Mouse (Mus musculus): ENCODE results near the gene Tnik. TPM values are rescaled to one million over a fixed set of nuclear protein-coding genes. Genes with fewer than 3 reads are reported as not detected.
A peak's percentile ranks its signal among the peaks of the same experiment; 100 is the strongest.

Gene Tnik
- polyA plus RNA-seq, 1 experiment from 2014 or later, result 111 TPM

DNA sequence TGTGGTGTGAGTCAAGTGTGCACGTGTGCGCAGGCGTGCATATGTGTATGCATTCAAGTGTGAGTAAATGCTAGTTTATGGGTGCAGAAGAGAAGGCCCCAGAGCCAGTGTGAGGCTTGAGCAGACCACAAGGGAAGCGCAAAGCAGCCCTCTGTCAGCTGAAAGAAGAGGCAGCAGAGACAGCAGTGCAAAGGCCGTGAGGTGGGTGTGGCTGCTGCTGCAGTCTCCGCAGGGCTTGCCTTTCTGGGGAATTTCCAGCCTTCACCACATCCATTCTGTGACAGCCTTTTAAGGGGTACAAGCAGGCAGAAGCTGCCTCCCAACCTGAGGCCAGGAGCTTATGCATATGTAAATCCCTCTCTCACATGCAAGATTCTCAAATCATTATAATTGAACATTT lies 139.2 kb downstream of the Tnik start:
- no peaks in the 10 kb centered on the region for H3K36me3 ChIP-seq (ENCODE audit: control insufficient read depth, insufficient read depth)
- no peak overlapping the region for H3K4me2 ChIP-seq (ENCODE audit: low read length)
- H3K9ac ChIP-seq (replicated peaks; ENCODE audit: low read depth, low read length), result no peak overlapping the region
- H3K27me3 ChIP-seq (replicated peaks; ENCODE audit: control insufficient read depth, insufficient read depth, low read length), result no peaks in the 10 kb centered on the region
- peak; percentile 41 for ATAC-seq
- H3K9me3 ChIP-seq (ENCODE audit: control insufficient read depth, low read length), result no peaks in the 10 kb centered on the region
- H3K4me1 ChIP-seq (replicated peaks; ENCODE audit: control insufficient read depth, insufficient read depth, low read length), result peaks cover 17% of the 10 kb centered on the region
- H3K4me3 ChIP-seq (replicated peaks; ENCODE audit: low read length), result no peak overlapping the region
- WGBS, result 45% methylated on average over 6 of the region's 6 CpGs
- peak overlapping the region; percentile 56 for H3K27ac ChIP-seq (ENCODE audit: low read length)

GRCm38 (mm10) chr3:28405391-28405790 lies 142.4 kb downstream of the Tnik start:
- ATAC-seq, result no peak
- Histone ChIP-seq H3K27ac (ENCODE audit: low read length) (no peak overlapping the region), H3K9me3 (ENCODE audit: control insufficient read depth, low read length) (no peaks in the 10 kb centered on the region), H3K4me3 (replicated peaks; ENCODE audit: low read length) (no peak overlapping the region), H3K4me1 (replicated peaks; ENCODE audit: control insufficient read depth, insufficient read depth, low read length) (peaks cover 37% of the 10 kb centered on the region), H3K36me3 (ENCODE audit: control insufficient read depth, insufficient read depth) (no peaks in the 10 kb centered on the region), H3K4me2 (ENCODE audit: low read length) (no peak overlapping the region), H3K27me3 (replicated peaks; ENCODE audit: control insufficient read depth, insufficient read depth, low read length) (no peaks in the 10 kb centered on the region), H3K9ac (replicated peaks; ENCODE audit: low read depth, low read length) (no peak overlapping the region)
- 47% methylated on average over 2 of the region's 2 CpGs for WGBS

GRCm38 (mm10) chr3:28408859-28409459 lies 145.9 kb downstream of the Tnik start:
- Histone ChIP-seq H3K27me3 (replicated peaks; ENCODE audit: control insufficient read depth, insufficient read depth, low read length) (no peaks in the 10 kb centered on the region), H3K4me3 (replicated peaks; ENCODE audit: low read length) (no peak overlapping the region), H3K4me1 (replicated peaks; ENCODE audit: control insufficient read depth, insufficient read depth, low read length) (peaks cover 25% of the 10 kb centered on the region), H3K4me2 (ENCODE audit: low read length) (peak overlapping the region; percentile 17; the same call in 1 of the 2 replicates), H3K36me3 (ENCODE audit: control insufficient read depth, insufficient read depth) (no peaks in the 10 kb centered on the region), H3K27ac (ENCODE audit: low read length) (peak overlapping the region; percentile 78), H3K9me3 (ENCODE audit: control insufficient read depth, low read length) (no peaks in the 10 kb centered on the region), H3K9ac (replicated peaks; ENCODE audit: low read depth, low read length) (no peak overlapping the region)
- ATAC-seq, result peak; percentile 92
- 25% methylated on average over 12 of the region's 12 CpGs for WGBS

- Histone ChIP-seq H3K36me3 (ENCODE audit: control insufficient read depth, insufficient read depth) (no peaks in the 10 kb centered on the region), H3K27ac (ENCODE audit: low read length) (no peak overlapping the region), H3K27me3 (replicated peaks; ENCODE audit: control insufficient read depth, insufficient read depth, low read length) (no peaks in the 10 kb centered on the region), H3K4me2 (ENCODE audit: low read length) (no peak overlapping the region), H3K4me1 (replicated peaks; ENCODE audit: control insufficient read depth, insufficient read depth, low read length) (peaks cover 24% of the 10 kb centered on the region), H3K9ac (replicated peaks; ENCODE audit: low read depth, low read length) (no peak overlapping the region), H3K9me3 (ENCODE audit: control insufficient read depth, low read length) (no peaks in the 10 kb centered on the region), H3K4me3 (replicated peaks; ENCODE audit: low read length) (no peak overlapping the region)
- WGBS, result 70% methylated on average over 3 of the region's 3 CpGs
- no peak for ATAC-seq
Measured at GRCm38 (mm10) chr3:28410269-28410668, 147.3 kb downstream of the Tnik start.

DNA sequence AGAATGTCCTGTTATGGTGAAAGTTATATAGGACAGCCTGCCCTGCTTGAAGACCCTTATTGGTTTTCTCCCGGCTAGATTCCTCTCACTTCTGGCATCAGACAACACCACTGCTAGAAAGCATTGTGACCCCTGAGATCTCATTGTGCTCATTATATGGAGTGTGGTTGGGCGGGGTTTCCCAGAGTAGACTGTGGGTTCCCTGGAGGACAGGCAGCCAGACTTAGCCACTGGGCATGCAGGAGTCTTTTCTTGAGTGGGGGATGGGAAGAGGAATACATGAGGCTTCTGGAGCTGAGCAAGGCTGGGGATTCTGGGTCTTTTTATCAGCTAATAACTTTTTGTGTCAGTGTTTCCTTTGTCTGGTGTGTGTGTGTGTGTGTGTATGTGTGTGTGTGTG lies 153.0 kb downstream of the Tnik start:
- H3K9ac ChIP-seq (replicated peaks; ENCODE audit: low read depth, low read length), result no peak overlapping the region
- no peaks in the 10 kb centered on the region for H3K27me3 ChIP-seq (replicated peaks; ENCODE audit: control insufficient read depth, insufficient read depth, low read length)
- peak; percentile 12; the same call in 1 of the 2 replicates for ATAC-seq
- 28% methylated on average over 2 of the region's 2 CpGs for WGBS
- H3K4me3 ChIP-seq (replicated peaks; ENCODE audit: low read length), result no peak overlapping the region
- H3K4me2 ChIP-seq (ENCODE audit: low read length), result no peak overlapping the region
- no peaks in the 10 kb centered on the region for H3K9me3 ChIP-seq (ENCODE audit: control insufficient read depth, low read length)
- H3K27ac ChIP-seq (ENCODE audit: low read length), result no peak overlapping the region
- peaks cover 8% of the 10 kb centered on the region for H3K4me1 ChIP-seq (replicated peaks; ENCODE audit: control insufficient read depth, insufficient read depth, low read length)
- no peaks in the 10 kb centered on the region for H3K36me3 ChIP-seq (ENCODE audit: control insufficient read depth, insufficient read depth)

DNA sequence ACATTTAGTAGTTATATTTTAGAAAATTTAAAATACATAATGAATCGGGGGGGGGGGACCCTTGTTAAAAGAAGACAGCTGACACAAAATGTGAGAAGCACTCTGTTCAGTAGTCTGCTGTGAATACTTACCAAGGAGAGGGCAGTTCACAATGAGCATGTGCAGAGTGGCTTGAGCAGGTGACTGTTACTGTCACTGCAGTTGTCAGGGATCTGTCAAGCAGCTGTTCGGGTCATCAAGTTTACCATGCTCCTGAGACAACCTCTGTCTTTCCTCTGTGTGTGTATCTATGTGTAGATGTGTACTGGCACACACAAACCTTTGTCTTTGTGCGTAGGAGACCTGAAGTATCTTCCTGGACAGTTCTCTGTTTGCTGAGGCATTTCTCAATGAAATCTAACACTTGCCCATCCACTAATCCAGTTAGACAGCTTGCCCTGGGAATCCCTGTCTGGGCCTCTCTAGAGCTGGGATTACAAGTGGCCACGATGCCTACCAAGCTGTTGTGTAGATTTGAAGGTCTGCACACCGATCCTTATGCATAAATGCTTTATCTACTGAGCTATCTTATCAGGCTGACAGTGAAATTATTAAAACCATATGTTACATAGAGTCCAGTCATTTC lies 154.2 kb downstream of the Tnik start:
- 92% methylated on average over 5 of the region's 5 CpGs for WGBS

GRCm38 (mm10) chr3:28420194-28420593 lies 157.2 kb downstream of the Tnik start:
- Histone ChIP-seq H3K36me3 (ENCODE audit: control insufficient read depth, insufficient read depth) (no peaks in the 10 kb centered on the region), H3K9me3 (ENCODE audit: control insufficient read depth, low read length) (no peaks in the 10 kb centered on the region), H3K27ac (ENCODE audit: low read length) (no peak overlapping the region), H3K9ac (replicated peaks; ENCODE audit: low read depth, low read length) (no peak overlapping the region), H3K4me1 (replicated peaks; ENCODE audit: control insufficient read depth, insufficient read depth, low read length) (peaks cover 8% of the 10 kb centered on the region), H3K4me2 (ENCODE audit: low read length) (no peak overlapping the region), H3K4me3 (replicated peaks; ENCODE audit: low read length) (no peak overlapping the region), H3K27me3 (replicated peaks; ENCODE audit: control insufficient read depth, insufficient read depth, low read length) (no peaks in the 10 kb centered on the region)
- WGBS, result 68% methylated on average over 6 of the region's 6 CpGs
- ATAC-seq, result no peak

More for the DNA sequence above, 154.2 kb downstream of the Tnik start:
- no peaks in the 10 kb centered on the region for H3K27me3 ChIP-seq (replicated peaks; ENCODE audit: control insufficient read depth, insufficient read depth, low read length)
- no peaks in the 10 kb centered on the region for H3K9me3 ChIP-seq (ENCODE audit: control insufficient read depth, low read length)
- no peaks in the 10 kb centered on the region for H3K36me3 ChIP-seq (ENCODE audit: control insufficient read depth, insufficient read depth)
- peaks cover 8% of the 10 kb centered on the region for H3K4me1 ChIP-seq (replicated peaks; ENCODE audit: control insufficient read depth, insufficient read depth, low read length)
- no peak overlapping the region for H3K4me3 ChIP-seq (replicated peaks; ENCODE audit: low read length)
- H3K27ac ChIP-seq (ENCODE audit: low read length), result no peak overlapping the region
- no peak for ATAC-seq
- no peak overlapping the region for H3K9ac ChIP-seq (replicated peaks; ENCODE audit: low read depth, low read length)
- no peak overlapping the region for H3K4me2 ChIP-seq (ENCODE audit: low read length)

DNA sequence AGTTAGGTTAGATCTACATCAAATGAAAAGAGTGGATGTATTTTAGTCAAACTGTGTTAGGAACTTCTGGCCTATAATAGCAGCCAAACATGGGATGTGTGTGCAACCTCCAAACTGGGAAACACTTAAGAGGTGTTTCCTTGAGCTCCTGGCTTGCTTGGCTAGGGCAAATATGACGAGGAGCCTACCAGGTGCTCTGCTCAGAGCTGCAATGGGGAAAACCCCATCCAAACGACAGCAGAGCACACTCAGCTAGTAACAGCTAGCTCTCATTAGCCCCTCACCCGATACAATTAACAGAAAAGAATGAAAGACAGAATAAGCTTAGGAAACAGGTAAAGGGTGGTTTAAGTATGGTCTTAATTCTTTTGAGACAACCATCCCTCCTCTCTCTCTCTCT lies 157.7 kb downstream of the Tnik start:
- H3K4me2 ChIP-seq (ENCODE audit: low read length), result no peak overlapping the region
- H3K27me3 ChIP-seq (replicated peaks; ENCODE audit: control insufficient read depth, insufficient read depth, low read length), result no peaks in the 10 kb centered on the region
- no peaks in the 10 kb centered on the region for H3K36me3 ChIP-seq (ENCODE audit: control insufficient read depth, insufficient read depth)
- no peak overlapping the region for H3K9ac ChIP-seq (replicated peaks; ENCODE audit: low read depth, low read length)
- H3K4me1 ChIP-seq (replicated peaks; ENCODE audit: control insufficient read depth, insufficient read depth, low read length), result peaks cover 10% of the 10 kb centered on the region
- 56% methylated on average over 3 of the region's 3 CpGs for WGBS
- H3K27ac ChIP-seq (ENCODE audit: low read length), result no peak overlapping the region
- no peak for ATAC-seq
- H3K9me3 ChIP-seq (ENCODE audit: control insufficient read depth, low read length), result no peaks in the 10 kb centered on the region
- no peak overlapping the region for H3K4me3 ChIP-seq (replicated peaks; ENCODE audit: low read length)

GRCm38 (mm10) chr3:28421798-28422197 lies 158.8 kb downstream of the Tnik start:
- ATAC-seq, result no peak
- Histone ChIP-seq H3K4me2 (ENCODE audit: low read length) (no peak overlapping the region), H3K4me1 (replicated peaks; ENCODE audit: control insufficient read depth, insufficient read depth, low read length) (0 out of 2 replicates have a peak, but pooled peaks cover 2% of the 10 kb centered on the region), H3K36me3 (ENCODE audit: control insufficient read depth, insufficient read depth) (no peaks in the 10 kb centered on the region), H3K9me3 (ENCODE audit: control insufficient read depth, low read length) (no peaks in the 10 kb centered on the region), H3K9ac (replicated peaks; ENCODE audit: low read depth, low read length) (no peak overlapping the region), H3K27me3 (replicated peaks; ENCODE audit: control insufficient read depth, insufficient read depth, low read length) (no peaks in the 10 kb centered on the region), H3K27ac (ENCODE audit: low read length) (no peak overlapping the region), H3K4me3 (replicated peaks; ENCODE audit: low read length) (no peak overlapping the region)
- WGBS, result 52% methylated on average over 6 of the region's 6 CpGs

Data from forebrain, embryonic 16.5 days (tissue).